Mouse (Mus musculus) MEL (cell line): ENCODE data around the gene Als2cr12. TPM values are rescaled to one million over a fixed set of nuclear protein-coding genes. Genes with fewer than 3 reads are reported as not detected.

Experiments
- DNase-seq: peaks from one replicate; pipeline ENCODE4 v3.0.0; 2011; ENCODE audit warnings: low read depth, low spot score
- H3K27ac ChIP-seq: 2 replicates; pipeline ENCODE4 v1.5.1; 2012; ENCODE audit warnings: low read depth, mild to moderate bottlenecking, control low read depth, low read length, moderate library complexity; ENCODE audit not compliant: control insufficient read depth
- H3K27me3 ChIP-seq, 2 experiments: fragments of 150-350 bp in 1 of 2; sonication (generic) in 1 of 2; 2 replicates each; pipeline ENCODE4 v1.6.1; 2012; ENCODE audit warnings: low read length in 2 of 2, mild to moderate bottlenecking in 2 of 2, improper control_type of control experiment in 1 of 2, moderate library complexity in 1 of 2; ENCODE audit not compliant: insufficient read depth in 2 of 2, control insufficient read depth in 1 of 2
- H3K36me3 ChIP-seq, 2 experiments: 2 replicates each; pipeline ENCODE4 v1.6.1; 2012 to 2014; ENCODE audit warnings: low read length in 2 of 2, improper control_type of control experiment in 1 of 2, inconsistent platforms in 1 of 2, mild to moderate bottlenecking in 1 of 2; ENCODE audit not compliant: insufficient read depth in 2 of 2, control insufficient read depth in 1 of 2
- H3K4me1 ChIP-seq, 2 experiments: fragments of 150-350 bp in 1 of 2; sonication (generic) in 1 of 2; 2 replicates each; pipeline ENCODE4 v1.6.1; 2012; ENCODE audit warnings: low read length in 2 of 2, improper control_type of control experiment in 1 of 2, mild to moderate bottlenecking in 1 of 2; ENCODE audit not compliant: insufficient read depth in 2 of 2, control insufficient read depth in 1 of 2
- H3K4me3 ChIP-seq, 2 experiments: fragments of 150-350 bp in 1 of 2; sonication (generic) in 1 of 2; 2 replicates each; pipeline ENCODE4 v1.5.1; 2012; ENCODE audit warnings: low read depth in 2 of 2, low read length in 2 of 2, mild to moderate bottlenecking in 2 of 2, moderate library complexity in 2 of 2, control low read depth in 1 of 2, improper control_type of control experiment in 1 of 2; ENCODE audit not compliant: control insufficient read depth in 1 of 2, insufficient read depth in 1 of 2
- H3K79me2 ChIP-seq: 2 replicates; pipeline ENCODE4 v1.6.1; 2012; ENCODE audit warnings: mild to moderate bottlenecking, low read length, moderate library complexity; ENCODE audit not compliant: control insufficient read depth, poor library complexity, insufficient read depth
- H3K9ac ChIP-seq: 2 replicates; pipeline ENCODE4 v1.6.1; 2012; ENCODE audit warnings: low read depth, mild to moderate bottlenecking, control low read depth, low read length, moderate library complexity; ENCODE audit not compliant: control insufficient read depth, poor library complexity, severe bottlenecking
- H3K9me3 ChIP-seq: fragments of 150-350 bp; sonication (generic); replicated peaks from 2 replicates; pipeline ENCODE4 v1.6.1; 2012; ENCODE audit warnings: mild to moderate bottlenecking, low read length, improper control_type of control experiment, moderate library complexity; ENCODE audit not compliant: insufficient read depth
- BHLHE40 ChIP-seq: IDR thresholded peaks from 2 replicates; pipeline ENCODE4 v1.6.1; 2012; ENCODE audit warnings: low read depth, mild to moderate bottlenecking, inconsistent platforms, low read length, improper control_type of control experiment, borderline replicate concordance
- HCFC1 ChIP-seq: IDR thresholded peaks from 2 replicates; pipeline ENCODE4 v1.6.1; 2012; ENCODE audit warnings: low read depth, mild to moderate bottlenecking, inconsistent platforms, low read length, improper control_type of control experiment, moderate library complexity
- MAFK ChIP-seq: IDR thresholded peaks from 2 replicates; pipeline ENCODE4 v1.6.1; 2011; ENCODE audit warnings: low read depth, mild to moderate bottlenecking, low read length, improper control_type of control experiment, borderline replicate concordance
- MAZ ChIP-seq: IDR thresholded peaks from 2 replicates; pipeline ENCODE4 v1.6.1; 2012; ENCODE audit warnings: low read depth, mild to moderate bottlenecking, inconsistent platforms, low read length, improper control_type of control experiment
- MEF2A ChIP-seq: IDR thresholded peaks from 2 replicates; pipeline ENCODE4 v1.6.1; 2014; ENCODE audit warnings: low read depth, mild to moderate bottlenecking, inconsistent platforms, low read length, improper control_type of control experiment; ENCODE audit not compliant: poor library complexity, insufficient replicate concordance, severe bottlenecking; ENCODE audit errors: extremely low read depth
- MYB ChIP-seq: IDR thresholded peaks from 2 replicates; pipeline ENCODE4 v1.6.1; 2011; ENCODE audit warnings: mild to moderate bottlenecking, low read depth, low read length, improper control_type of control experiment
- NELFE ChIP-seq: IDR thresholded peaks from 2 replicates; pipeline ENCODE4 v1.6.1; 2011; ENCODE audit warnings: low read depth, low read length, improper control_type of control experiment
- POLR2AphosphoS2 ChIP-seq: IDR thresholded peaks from 2 replicates; pipeline ENCODE4 v1.6.1; 2011; ENCODE audit warnings: low read length, improper control_type of control experiment
- POLR2AphosphoS5 ChIP-seq: IDR thresholded peaks from 2 replicates; pipeline ENCODE4 v1.6.1; 2012; ENCODE audit warnings: low read depth, borderline replicate concordance, mild to moderate bottlenecking, inconsistent platforms, low read length, moderate library complexity, mixed read lengths
- RCOR1 ChIP-seq: IDR thresholded peaks from 2 replicates; pipeline ENCODE4 v1.6.1; 2012; ENCODE audit warnings: low read depth, mild to moderate bottlenecking, inconsistent platforms, low read length, improper control_type of control experiment
- SMC3 ChIP-seq: IDR thresholded peaks from 2 replicates; pipeline ENCODE4 v1.6.1; 2011; ENCODE audit warnings: low read depth, low read length, improper control_type of control experiment
- TCF12 ChIP-seq: IDR thresholded peaks from 2 replicates; pipeline ENCODE4 v1.6.1; 2014; ENCODE audit warnings: low read depth, mild to moderate bottlenecking, inconsistent platforms, low read length, improper control_type of control experiment, moderate library complexity
- USF2 ChIP-seq, 2 experiments: IDR thresholded peaks; 2 replicates each; pipeline ENCODE4 v1.6.1; 2011 to 2012; ENCODE audit warnings: improper control_type of control experiment in 2 of 2, low read length in 2 of 2, borderline replicate concordance in 1 of 2, inconsistent platforms in 1 of 2, low read depth in 1 of 2, mild to moderate bottlenecking in 1 of 2; ENCODE audit not compliant: insufficient read depth in 1 of 2
- ZC3H11A ChIP-seq: IDR thresholded peaks from 2 replicates; pipeline ENCODE4 v1.6.1; 2012; ENCODE audit warnings: low read depth, mild to moderate bottlenecking, inconsistent platforms, low read length, improper control_type of control experiment
- ZKSCAN1 ChIP-seq: IDR thresholded peaks from 2 replicates; pipeline ENCODE4 v1.6.1; 2012; ENCODE audit warnings: low read depth, mild to moderate bottlenecking, inconsistent platforms, low read length, improper control_type of control experiment, moderate library complexity
- polyA plus RNA-seq, 2 experiments: library from polyadenylated mRNA; stranded (reverse) in 1 of 2; unstranded in 1 of 2; fragments of >175 nt in 1 of 2; fragments of >200 nt in 1 of 2; gene quantifications; 2 replicates each; pipeline versions ENCODE4 v1.2.1 to v1.2.4; 2012; ENCODE audit warnings: low replicate concordance in 2 of 2, low read depth in 1 of 2; ENCODE audit not compliant: insufficient read length in 2 of 2, insufficient read depth in 1 of 2, missing spikeins in 1 of 2
- total RNA-seq: library from RNA; depleted of rRNA; stranded (reverse); fragments of 300-350 nt; gene quantifications from 2 replicates; pipeline ENCODE4 v1.2.3, GENCODE M21; 2012

The Als2cr12 gene
- total and polyA plus RNA-seq, 3 experiments, result not detected

DNA sequence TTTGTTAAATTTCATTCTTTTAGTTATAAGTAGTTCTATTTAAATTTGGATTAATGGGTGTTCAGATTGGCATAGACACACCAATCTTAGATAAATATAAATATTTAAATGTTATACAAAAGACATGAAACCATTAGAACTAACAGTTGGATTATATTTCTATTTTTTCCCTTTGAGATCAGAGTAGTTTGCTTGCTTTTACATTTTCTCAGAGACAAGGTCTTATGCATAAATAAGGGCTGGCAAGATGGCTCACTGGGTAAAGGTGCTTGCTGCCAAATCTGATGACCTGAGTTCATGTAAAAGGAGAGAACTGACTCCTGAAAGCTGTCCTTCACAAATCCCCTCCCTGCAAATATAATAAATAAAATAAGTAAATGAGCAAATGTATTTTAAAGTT, 29.3 kb upstream of the Als2cr12 start:
- Histone ChIP-seq H3K79me2 (no peaks in the 10 kb centered on the region), H3K9ac (no peak overlapping the region), H3K27ac (no peak overlapping the region), H3K27me3 (no peaks in the 10 kb centered on the region), H3K4me3 (no peak overlapping the region), H3K9me3 (no peaks in the 10 kb centered on the region), H3K4me1 (peaks cover 6 to 7% of the 10 kb centered on the region in 2 experiments; a peak in 3 of 4 replicates), H3K36me3 (peaks cover 0 to 12% of the 10 kb centered on the region in 2 experiments; a peak in 3 of 4 replicates)
- TF ChIP-seq USF2 (IDR thresholded peaks at IDR 0.05; ENCODE audit: borderline replicate concordance in 1 of 2, insufficient read depth in 1 of 2, low read depth in 1 of 2, low read length in 2 of 2), result no peak
- no peak for TF ChIP-seq MAZ
- no peak for TF ChIP-seq MAFK
- TF ChIP-seq ZKSCAN1, result no peak
- no peak for TF ChIP-seq ZC3H11A
- no peak for TF ChIP-seq MYB
- no peak for TF ChIP-seq SMC3
- no peak for TF ChIP-seq POLR2AphosphoS5
- TF ChIP-seq BHLHE40, result no peak
- TF ChIP-seq NELFE, result no peak
- no peak for TF ChIP-seq POLR2AphosphoS2
- no peak for TF ChIP-seq HCFC1
- no peak for TF ChIP-seq MEF2A
- TF ChIP-seq TCF12, result no peak
- no peak for DNase-seq

DNA sequence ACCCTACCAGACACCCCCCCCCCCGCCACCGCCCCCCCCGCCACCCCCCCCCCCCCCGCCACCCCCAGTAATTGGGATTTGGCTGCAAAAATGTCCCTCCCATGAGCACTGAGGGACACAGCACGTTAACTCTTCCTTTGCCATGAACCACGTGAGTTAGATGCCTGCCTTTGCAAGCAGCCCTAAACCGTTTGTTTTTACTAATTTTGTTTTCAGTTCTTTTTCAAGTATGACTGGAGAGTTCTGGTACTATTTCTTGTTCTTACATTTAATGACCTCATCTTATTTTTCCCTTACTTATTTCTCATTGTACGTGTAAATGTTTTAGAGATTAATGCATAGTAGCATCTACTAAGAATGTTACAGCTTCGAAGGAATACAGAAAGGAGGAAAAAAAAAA, 28.7 kb upstream of the Als2cr12 start:
- no peak for DNase-seq
- Histone ChIP-seq H3K79me2 (no peaks in the 10 kb centered on the region), H3K27ac (no peak overlapping the region), H3K9me3 (no peaks in the 10 kb centered on the region), H3K9ac (no peak overlapping the region), H3K4me3 (no peak overlapping the region), H3K36me3 (peaks cover 0 to 14% of the 10 kb centered on the region in 2 experiments; a peak in 3 of 4 replicates), H3K4me1 (peaks cover 10 to 11% of the 10 kb centered on the region in 2 experiments), H3K27me3 (no peaks in the 10 kb centered on the region)
- TF ChIP-seq SMC3 (no peak), RCOR1 (no peak)
- TF ChIP-seq, all 39 proteins: peak for 0
